Mouse (Mus musculus): ENCODE measurements around the gene Dvl1. TPM values are rescaled to one million over a fixed set of nuclear protein-coding genes. Genes with fewer than 3 reads are reported as not detected.

Dvl1 gene
- total and polyA plus RNA-seq, 3 experiments, result 23.9 to 55.1 (median 25.8) TPM

GRCm38 (mm10) chr4:155817533-155817932 lies 29.7 kb upstream of the Dvl1 start:
- Histone ChIP-seq H3K27ac (ENCODE audit: insufficient read depth, low read depth) (no peak overlapping the region), H3K4me3 (replicated peaks in 1 of 3; ENCODE audit: low read depth in 2 of 3, low read length in 2 of 3, poor library complexity in 1 of 3) (no peak overlapping the region), H3K4me2 (ENCODE audit: insufficient read depth, low read depth, poor library complexity, severe bottlenecking) (no peak overlapping the region), H3K27me3 (replicated peaks) (no peaks in the 10 kb centered on the region), H3K79me2 (replicated peaks; ENCODE audit: control insufficient read depth, extremely low read depth, insufficient read depth, poor library complexity, severe bottlenecking) (peaks cover 57% of the 10 kb centered on the region), H3K4me1 (ENCODE audit: control insufficient read depth in 1 of 2, insufficient read depth in 2 of 2) (peaks cover 6 to 21% of the 10 kb centered on the region in 2 experiments), H3K36me3 (replicated peaks in 1 of 2; ENCODE audit: control insufficient read depth in 1 of 2, insufficient read depth in 1 of 2, low read length in 1 of 2) (peaks cover 76 to 88% of the 10 kb centered on the region in 2 experiments), H3K9ac (ENCODE audit: insufficient read depth, low read depth) (no peak overlapping the region), H3K9me3 (replicated peaks; ENCODE audit: low read length) (no peaks in the 10 kb centered on the region)
- no peak for TF ChIP-seq ETS1 (conservative IDR thresholded peaks at IDR 0.05; ENCODE audit: low read depth, low read length)
- TF ChIP-seq ZKSCAN1 (IDR thresholded peaks at IDR 0.05; ENCODE audit: borderline replicate concordance, low read depth, low read length), result no peak
- TF ChIP-seq JUND (conservative IDR thresholded peaks at IDR 0.05; ENCODE audit: low read depth, low read length), result no peak
- in situ Hi-C loops (cut with MboI; ENCODE audit: low pct_ligation_motif_present, low pct_unique_long_range_greater_than_20kb, low sequenced_read_pairs), result no loop called here
- dilution Hi-C loops (cut with MboI; ENCODE audit: extremely low pct_ligation_motif_present, extremely low pct_unique_long_range_greater_than_20kb, low sequenced_read_pairs), result no loop called here
- no peak for DNase-seq (ENCODE audit: extremely low read depth)

GRCm38 (mm10) chr4:155821025-155821424 lies 26.2 kb upstream of the Dvl1 start:
- DNase-seq (ENCODE audit: extremely low read depth), result no peak
- H3K79me2 ChIP-seq (replicated peaks; ENCODE audit: control insufficient read depth, extremely low read depth, insufficient read depth, poor library complexity, severe bottlenecking), result peaks cover 34% of the 10 kb centered on the region
- in situ Hi-C loops (cut with MboI; ENCODE audit: low pct_ligation_motif_present, low pct_unique_long_range_greater_than_20kb, low sequenced_read_pairs) (no loop called here), dilution Hi-C loops (cut with MboI; ENCODE audit: extremely low pct_ligation_motif_present, extremely low pct_unique_long_range_greater_than_20kb, low sequenced_read_pairs) (no loop called here)
- H3K27ac ChIP-seq (ENCODE audit: insufficient read depth, low read depth), result no peak overlapping the region
- H3K4me3 ChIP-seq (replicated peaks in 1 of 3; ENCODE audit: low read depth in 2 of 3, low read length in 2 of 3, poor library complexity in 1 of 3), result no peak overlapping the region
- peaks cover 80 to 97% of the 10 kb centered on the region in 2 experiments for H3K36me3 ChIP-seq (replicated peaks in 1 of 2; ENCODE audit: control insufficient read depth in 1 of 2, insufficient read depth in 1 of 2, low read length in 1 of 2)
- no peaks in the 10 kb centered on the region for H3K9me3 ChIP-seq (replicated peaks; ENCODE audit: low read length)
- no peaks in the 10 kb centered on the region for H3K27me3 ChIP-seq (replicated peaks)
- TF ChIP-seq CTCF (conservative IDR thresholded peaks at IDR 0.05 in 1 of 2, IDR thresholded peaks at IDR 0.05 in 1 of 2; ENCODE audit: low read depth in 2 of 2, low read length in 2 of 2) (peak in 1 of 2 experiments; percentile 32; a peak in 2 of 4 replicates), MYC (IDR thresholded peaks at IDR 0.05; ENCODE audit: low read depth, low read length) (0 out of 2 replicates have a peak, but pooled peaks have one; percentile 21), ZNF384 (IDR thresholded peaks at IDR 0.05; ENCODE audit: low read depth, low read length) (peak; percentile 81), HCFC1 (IDR thresholded peaks at IDR 0.05; ENCODE audit: low read depth, low read length) (no peak), ETS1 (conservative IDR thresholded peaks at IDR 0.05; ENCODE audit: low read depth, low read length) (no peak), RCOR1 (conservative IDR thresholded peaks at IDR 0.05; ENCODE audit: low read depth, low read length) (no peak)
- no peak overlapping the region for H3K4me2 ChIP-seq (ENCODE audit: insufficient read depth, low read depth, poor library complexity, severe bottlenecking)
- H3K9ac ChIP-seq (ENCODE audit: insufficient read depth, low read depth), result no peak overlapping the region
- H3K4me1 ChIP-seq (ENCODE audit: control insufficient read depth in 1 of 2, insufficient read depth in 2 of 2), result no peaks in the 10 kb centered on the region

GRCm38 (mm10) chr4:155823443-155823842 lies 23.8 kb upstream of the Dvl1 start:
- Histone ChIP-seq H3K36me3 (replicated peaks in 1 of 2; ENCODE audit: control insufficient read depth in 1 of 2, insufficient read depth in 1 of 2, low read length in 1 of 2) (peaks cover 63 to 95% of the 10 kb centered on the region in 2 experiments), H3K4me2 (ENCODE audit: insufficient read depth, low read depth, poor library complexity, severe bottlenecking) (no peak overlapping the region), H3K27ac (ENCODE audit: insufficient read depth, low read depth) (no peak overlapping the region), H3K4me1 (ENCODE audit: control insufficient read depth in 1 of 2, insufficient read depth in 2 of 2) (no peaks in the 10 kb centered on the region), H3K79me2 (replicated peaks; ENCODE audit: control insufficient read depth, extremely low read depth, insufficient read depth, poor library complexity, severe bottlenecking) (peaks cover 14% of the 10 kb centered on the region), H3K4me3 (replicated peaks in 1 of 3; ENCODE audit: low read depth in 2 of 3, low read length in 2 of 3, poor library complexity in 1 of 3) (no peak overlapping the region), H3K9ac (ENCODE audit: insufficient read depth, low read depth) (no peak overlapping the region), H3K9me3 (replicated peaks; ENCODE audit: low read length) (no peaks in the 10 kb centered on the region), H3K27me3 (replicated peaks) (no peaks in the 10 kb centered on the region)
- TF ChIP-seq GABPA (IDR thresholded peaks at IDR 0.05; ENCODE audit: insufficient replicate concordance, low read depth, low read length) (no peak), POLR2AphosphoS2 (IDR thresholded peaks at IDR 0.05; ENCODE audit: low read depth, low read length) (no peak), MAFK (IDR thresholded peaks at IDR 0.05; ENCODE audit: insufficient replicate concordance, low read length) (no peak), MAZ (IDR thresholded peaks at IDR 0.05; ENCODE audit: low read depth, low read length) (no peak), MEF2A (IDR thresholded peaks at IDR 0.05; ENCODE audit: borderline replicate concordance, low read depth, low read length) (no peak), USF2 (conservative IDR thresholded peaks at IDR 0.05; ENCODE audit: low read depth, low read length) (no peak), USF1 (IDR thresholded peaks at IDR 0.05; ENCODE audit: low read depth, low read length) (no peak), MAX (IDR thresholded peaks at IDR 0.05; ENCODE audit: low read length) (no peak), ZC3H11A (IDR thresholded peaks at IDR 0.05; ENCODE audit: low read depth, low read length) (no peak)
- DNase-seq (ENCODE audit: extremely low read depth), result no peak
- dilution Hi-C loops (cut with MboI; ENCODE audit: extremely low pct_ligation_motif_present, extremely low pct_unique_long_range_greater_than_20kb, low sequenced_read_pairs), result no loop called here
- in situ Hi-C loops (cut with MboI; ENCODE audit: low pct_ligation_motif_present, low pct_unique_long_range_greater_than_20kb, low sequenced_read_pairs), result no loop called here

Data from CH12.LX (cell line).